Mouse (Mus musculus): ENCODE data around the gene Cpvl. TPM values are rescaled to one million over a fixed set of nuclear protein-coding genes. Genes with fewer than 3 reads are reported as not detected.

Gene Cpvl
- polyA plus RNA-seq, 1 experiment from 2014 or later = 0.16 TPM

DNA sequence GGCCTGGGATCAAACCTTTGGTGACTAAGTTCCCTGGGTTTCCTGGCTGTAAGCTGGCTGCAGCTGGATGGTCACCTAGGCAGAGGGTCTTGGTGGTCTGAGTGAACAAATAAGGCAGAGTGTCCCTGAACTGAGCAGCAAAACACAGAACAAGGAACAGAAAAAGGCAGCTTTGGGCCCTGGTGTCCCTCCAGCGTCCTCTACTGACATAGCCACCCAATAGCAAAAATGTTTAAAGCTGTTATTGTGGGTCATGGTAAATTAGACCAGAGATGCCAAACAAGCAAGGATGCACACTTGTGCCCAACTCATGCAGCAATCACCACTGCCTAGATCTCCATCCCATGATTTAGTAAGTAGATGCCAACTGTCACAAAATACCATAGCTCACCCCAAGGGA lies 16.5 kb downstream of the Cpvl start:
- Histone ChIP-seq H3K4me1 (ENCODE audit: insufficient read depth) (peaks cover 9% of the 10 kb centered on the region; the same call in 1 of the 2 replicates), H3K27me3 (ENCODE audit: insufficient read depth, low read length) (no peaks in the 10 kb centered on the region), H3K4me2 (no peak overlapping the region), H3K4me3 (ENCODE audit: low read depth, low read length) (no peak overlapping the region), H3K27ac (ENCODE audit: low read depth) (no peak overlapping the region), H3K9ac (no peak overlapping the region), H3K36me3 (ENCODE audit: insufficient read depth) (no peaks in the 10 kb centered on the region), H3K9me3 (ENCODE audit: low read depth, low read length) (no peaks in the 10 kb centered on the region)
- ATAC-seq (ENCODE audit: insufficient read depth) = no peak
- TF ChIP-seq CTCF (IDR thresholded peaks at IDR 0.05; ENCODE audit: low read depth) = no peak
- WGBS = 77% methylated on average over 1 of the region's 1 CpGs
- DNase-seq = no peak

DNA sequence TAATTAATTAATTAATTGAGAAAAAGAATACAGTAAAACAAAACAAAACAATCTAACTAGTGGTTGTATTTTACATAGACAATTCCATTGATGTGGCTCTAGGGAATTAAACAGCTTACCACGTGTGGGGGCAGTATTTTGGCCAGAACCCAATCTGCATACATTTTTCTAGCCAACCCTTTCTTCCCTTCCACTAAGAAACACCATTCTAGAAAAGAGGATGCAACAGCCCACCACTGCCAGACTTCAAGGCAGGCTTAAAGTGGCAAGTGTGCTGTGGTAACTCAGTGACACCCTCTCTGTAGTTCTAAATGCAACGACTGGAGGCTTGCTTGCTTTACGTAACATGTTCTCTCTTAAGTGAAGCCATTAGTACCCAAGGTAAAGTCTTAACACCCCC lies 18.6 kb downstream of the Cpvl start:
- no peaks in the 10 kb centered on the region for H3K9me3 ChIP-seq (ENCODE audit: low read depth, low read length)

DNA sequence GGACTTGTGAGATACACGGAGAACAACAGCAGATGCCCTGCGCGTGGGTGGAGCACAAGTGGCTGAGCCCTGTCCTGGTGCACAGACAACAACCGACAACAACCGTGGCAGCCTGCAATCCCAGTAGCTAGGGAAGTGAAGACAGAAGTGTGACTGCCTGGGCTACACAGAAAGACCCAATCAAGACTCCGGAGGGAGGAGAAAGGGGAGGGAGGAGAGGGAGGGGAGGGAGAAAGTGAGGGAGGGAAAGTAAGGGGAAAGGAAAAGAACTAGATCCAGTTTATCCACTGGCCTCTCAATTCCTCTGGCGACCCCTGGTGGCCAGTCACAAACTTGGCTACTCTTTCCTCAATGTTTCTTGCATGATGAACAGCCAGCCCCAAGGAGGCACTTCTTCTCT lies 20.1 kb downstream of the Cpvl start:
- Histone ChIP-seq H3K4me1 (ENCODE audit: insufficient read depth) (peaks cover 17% of the 10 kb centered on the region; the same call in 1 of the 2 replicates), H3K4me3 (ENCODE audit: low read depth, low read length) (no peak overlapping the region), H3K27ac (ENCODE audit: low read depth) (no peak overlapping the region), H3K36me3 (ENCODE audit: insufficient read depth) (no peaks in the 10 kb centered on the region), H3K9ac (no peak overlapping the region), H3K27me3 (ENCODE audit: insufficient read depth, low read length) (no peaks in the 10 kb centered on the region), H3K9me3 (ENCODE audit: low read depth, low read length) (no peaks in the 10 kb centered on the region), H3K4me2 (peak overlapping the region; percentile 44)
- WGBS = 13% methylated on average over 7 of the region's 7 CpGs
- DNase-seq (peak; percentile 94), ATAC-seq (ENCODE audit: insufficient read depth) (peak; percentile 59)
- peak; percentile 96 for TF ChIP-seq CTCF (IDR thresholded peaks at IDR 0.05; ENCODE audit: low read depth)

More for the DNA sequence above, 18.6 kb downstream of the Cpvl start:
- no peak overlapping the region for H3K4me3 ChIP-seq (ENCODE audit: low read depth, low read length)
- no peaks in the 10 kb centered on the region for H3K27me3 ChIP-seq (ENCODE audit: insufficient read depth, low read length)
- ATAC-seq (ENCODE audit: insufficient read depth) (no peak), DNase-seq (peak; percentile 34)
- WGBS = 58% methylated on average over 3 of the region's 3 CpGs
- H3K9ac ChIP-seq = no peak overlapping the region
- H3K4me1 ChIP-seq (ENCODE audit: insufficient read depth) = 0 out of 2 replicates have a peak, but pooled peaks cover 6% of the 10 kb centered on the region
- TF ChIP-seq CTCF (IDR thresholded peaks at IDR 0.05; ENCODE audit: low read depth) = no peak
- no peak overlapping the region for H3K4me2 ChIP-seq
- H3K27ac ChIP-seq (ENCODE audit: low read depth) = no peak overlapping the region
- H3K36me3 ChIP-seq (ENCODE audit: insufficient read depth) = no peaks in the 10 kb centered on the region

DNA sequence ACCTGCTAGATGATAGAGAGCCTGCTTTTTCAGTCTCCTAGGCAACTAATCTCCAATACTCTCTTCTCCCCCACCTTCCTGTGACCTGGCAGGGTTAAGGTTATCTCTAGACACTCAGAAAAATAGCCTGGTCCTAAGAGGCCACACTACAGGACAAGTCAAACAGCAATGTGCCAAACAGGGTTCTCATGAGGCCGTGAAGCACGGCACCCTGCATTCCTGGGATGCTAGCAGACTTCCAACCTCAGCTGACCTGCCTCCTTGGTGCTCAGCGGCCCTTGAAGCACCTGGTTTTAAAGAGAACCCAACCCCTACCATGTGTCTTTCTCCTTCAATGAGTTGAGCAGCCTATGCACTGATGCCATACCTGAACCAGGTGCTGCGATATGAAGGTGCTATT lies 22.0 kb downstream of the Cpvl start:
- H3K4me2 ChIP-seq = no peak overlapping the region
- no peak overlapping the region for H3K27ac ChIP-seq (ENCODE audit: low read depth)
- DNase-seq = no peak
- no peak overlapping the region for H3K4me3 ChIP-seq (ENCODE audit: low read depth, low read length)
- H3K9ac ChIP-seq = no peak overlapping the region
- no peaks in the 10 kb centered on the region for H3K9me3 ChIP-seq (ENCODE audit: low read depth, low read length)
- H3K4me1 ChIP-seq (ENCODE audit: insufficient read depth) = peaks cover 21% of the 10 kb centered on the region; the same call in 1 of the 2 replicates
- ATAC-seq (ENCODE audit: insufficient read depth) = no peak
- TF ChIP-seq CTCF (IDR thresholded peaks at IDR 0.05; ENCODE audit: low read depth) = no peak
- no peaks in the 10 kb centered on the region for H3K36me3 ChIP-seq (ENCODE audit: insufficient read depth)
- 48% methylated on average over 4 of the region's 4 CpGs for WGBS
- H3K27me3 ChIP-seq (ENCODE audit: insufficient read depth, low read length) = no peaks in the 10 kb centered on the region

DNA sequence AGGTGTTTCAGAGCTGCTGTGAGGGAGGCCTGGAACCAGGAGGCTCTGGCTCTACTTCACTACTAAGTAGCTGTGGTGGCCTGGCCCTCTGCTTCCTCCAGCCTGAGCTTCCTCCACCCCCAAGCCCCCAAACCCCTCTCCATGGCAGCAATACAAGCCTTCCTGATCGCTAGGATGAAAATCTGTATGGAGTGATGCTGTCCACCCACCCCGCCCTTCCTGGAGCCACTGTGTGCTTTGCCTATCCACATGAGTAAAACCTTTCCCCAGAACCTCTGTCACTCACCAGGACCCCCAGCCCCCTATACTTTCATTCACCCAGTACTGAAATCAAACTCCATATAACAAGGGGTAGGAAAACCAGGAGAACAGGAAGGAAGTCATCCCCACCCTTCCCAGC lies 22.6 kb downstream of the Cpvl start:
- Histone ChIP-seq H3K4me2 (no peak overlapping the region), H3K9me3 (ENCODE audit: low read depth, low read length) (no peaks in the 10 kb centered on the region), H3K36me3 (ENCODE audit: insufficient read depth) (no peaks in the 10 kb centered on the region), H3K27ac (ENCODE audit: low read depth) (no peak overlapping the region), H3K4me3 (ENCODE audit: low read depth, low read length) (no peak overlapping the region), H3K9ac (no peak overlapping the region), H3K4me1 (ENCODE audit: insufficient read depth) (peaks cover 28% of the 10 kb centered on the region; the same call in 1 of the 2 replicates), H3K27me3 (ENCODE audit: insufficient read depth, low read length) (no peaks in the 10 kb centered on the region)
- ATAC-seq (ENCODE audit: insufficient read depth) (no peak), DNase-seq (no peak)
- TF ChIP-seq CTCF (IDR thresholded peaks at IDR 0.05; ENCODE audit: low read depth) = no peak
- 81% methylated on average over 2 of the region's 2 CpGs for WGBS

DNA sequence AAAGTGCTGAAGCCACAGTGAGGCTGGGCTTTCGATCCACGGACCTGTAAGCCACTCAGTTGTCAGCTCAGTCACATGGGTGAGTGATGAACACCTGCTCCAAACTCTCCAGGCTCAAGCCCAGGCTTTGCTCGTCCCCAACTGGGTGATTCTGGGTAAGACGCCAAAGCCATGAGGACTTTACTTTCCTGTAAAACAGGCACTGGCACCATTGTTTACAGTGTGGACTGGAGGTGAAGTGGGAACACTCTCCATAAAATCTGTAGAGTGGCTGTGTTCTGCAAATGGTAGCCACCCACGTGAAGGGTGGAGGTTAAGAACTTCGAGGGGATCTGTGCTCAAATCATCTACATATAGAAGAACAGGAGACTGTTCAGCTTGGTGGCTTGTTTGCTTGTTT lies 23.2 kb downstream of the Cpvl start:
- H3K4me1 ChIP-seq (ENCODE audit: insufficient read depth) = peaks cover 31% of the 10 kb centered on the region
- H3K36me3 ChIP-seq (ENCODE audit: insufficient read depth) = no peaks in the 10 kb centered on the region
- no peak for TF ChIP-seq CTCF (IDR thresholded peaks at IDR 0.05; ENCODE audit: low read depth)
- no peak overlapping the region for H3K27ac ChIP-seq (ENCODE audit: low read depth)
- no peaks in the 10 kb centered on the region for H3K27me3 ChIP-seq (ENCODE audit: insufficient read depth, low read length)
- no peak overlapping the region for H3K9ac ChIP-seq
- H3K4me3 ChIP-seq (ENCODE audit: low read depth, low read length) = no peak overlapping the region
- no peaks in the 10 kb centered on the region for H3K9me3 ChIP-seq (ENCODE audit: low read depth, low read length)
- no peak for ATAC-seq (ENCODE audit: insufficient read depth)
- WGBS = 56% methylated on average over 6 of the region's 6 CpGs
- H3K4me2 ChIP-seq = no peak overlapping the region
- no peak for DNase-seq

DNA sequence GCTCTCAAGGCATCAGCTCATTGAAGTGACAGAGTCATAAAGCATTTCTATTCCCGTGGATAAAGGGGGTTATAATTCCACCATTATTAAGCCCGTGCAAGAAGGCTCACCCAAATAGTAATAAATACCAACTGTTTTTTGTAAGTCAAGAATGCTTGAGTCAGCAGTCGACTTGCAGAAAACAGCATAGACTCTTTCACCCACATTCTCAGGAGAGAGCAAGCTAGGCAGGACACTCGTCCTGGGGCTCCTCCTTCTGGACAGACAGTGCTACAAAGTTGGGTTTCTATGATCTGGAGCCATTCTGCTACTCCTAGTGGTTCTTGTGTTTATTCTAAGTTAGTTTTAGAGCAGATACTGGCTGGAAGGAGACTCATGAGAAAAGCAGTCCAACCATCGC lies 24.4 kb downstream of the Cpvl start:
- Histone ChIP-seq H3K27ac (ENCODE audit: low read depth) (0 out of 2 replicates have a peak overlapping the region, but pooled peaks have one; percentile 54), H3K4me2 (no peak overlapping the region), H3K9me3 (ENCODE audit: low read depth, low read length) (no peaks in the 10 kb centered on the region), H3K9ac (no peak overlapping the region), H3K4me3 (ENCODE audit: low read depth, low read length) (no peak overlapping the region), H3K4me1 (ENCODE audit: insufficient read depth) (peaks cover 36% of the 10 kb centered on the region), H3K36me3 (ENCODE audit: insufficient read depth) (no peaks in the 10 kb centered on the region), H3K27me3 (ENCODE audit: insufficient read depth, low read length) (no peaks in the 10 kb centered on the region)
- TF ChIP-seq CTCF (IDR thresholded peaks at IDR 0.05; ENCODE audit: low read depth) = peak; percentile 82
- WGBS = 21% methylated on average over 5 of the region's 5 CpGs
- DNase-seq (peak; percentile 92), ATAC-seq (ENCODE audit: insufficient read depth) (peak; percentile 51)

DNA sequence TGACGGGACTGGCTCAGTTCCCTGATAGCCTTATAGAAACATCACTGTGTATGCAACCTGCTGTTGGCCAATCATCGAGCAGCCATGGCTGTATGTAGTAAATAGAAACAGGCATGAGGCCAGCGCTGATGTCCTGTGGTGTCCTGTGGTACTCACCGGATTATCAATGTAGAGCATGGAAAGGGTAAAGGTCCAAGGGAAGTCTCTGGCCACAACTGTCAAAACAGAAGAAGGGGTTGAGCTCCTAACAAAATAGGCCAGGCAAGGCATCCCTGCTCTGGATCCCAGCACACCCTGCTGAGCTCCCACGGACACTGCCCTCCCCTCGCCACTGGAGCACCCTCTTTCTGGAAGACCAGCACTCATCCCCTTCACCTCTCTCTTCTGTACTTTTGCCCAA lies 25.1 kb downstream of the Cpvl start:
- no peak overlapping the region for H3K9ac ChIP-seq
- H3K4me1 ChIP-seq (ENCODE audit: insufficient read depth) = peaks cover 39% of the 10 kb centered on the region
- no peak overlapping the region for H3K4me2 ChIP-seq
- TF ChIP-seq CTCF (IDR thresholded peaks at IDR 0.05; ENCODE audit: low read depth) = no peak
- H3K4me3 ChIP-seq (ENCODE audit: low read depth, low read length) = no peak overlapping the region
- H3K36me3 ChIP-seq (ENCODE audit: insufficient read depth) = no peaks in the 10 kb centered on the region
- no peak for DNase-seq
- H3K27ac ChIP-seq (ENCODE audit: low read depth) = no peak overlapping the region; the same call in 1 of the 2 replicates
- WGBS = 90% methylated on average over 6 of the region's 6 CpGs
- no peaks in the 10 kb centered on the region for H3K9me3 ChIP-seq (ENCODE audit: low read depth, low read length)
- H3K27me3 ChIP-seq (ENCODE audit: insufficient read depth, low read length) = no peaks in the 10 kb centered on the region
- ATAC-seq (ENCODE audit: insufficient read depth) = no peak

Data from lung, embryonic 14.5 days (tissue).